Mouse (Mus musculus) E14TG2a.4 (cell line): ENCODE measurements around the gene Aig1.

Experiments used
- CTCF ChIP-seq: conservative IDR thresholded peaks from 2 replicates; pipeline ENCODE4 v1.5.1; 2014; ENCODE audit warnings: low read length
- NANOG ChIP-seq: IDR thresholded peaks from 2 replicates; pipeline ENCODE4 v1.6.1; 2014; ENCODE audit warnings: borderline replicate concordance, low read length, mixed read lengths
- POU5F1 ChIP-seq: IDR thresholded peaks from 2 replicates; pipeline ENCODE4 v1.6.1; 2014; ENCODE audit warnings: low read length, borderline replicate concordance

- TF ChIP-seq CTCF, result no peak
- TF ChIP-seq POU5F1, result no peak
- no peak for TF ChIP-seq NANOG
Measured at GRCm38 (mm10) chr10:13686127-13686526, 182.7 kb downstream of the Aig1 start.
